Comparison of ENCODE assay signal across 21 mouse cellular contexts in genomic region chr13:69555045-69555444, GRCm38 (mm10). TPM values are rescaled to one million over a fixed set of nuclear protein-coding genes. Genes with fewer than 3 reads are reported as not detected.
DNase-seq lines count a peak whose midpoint lies in the region; ATAC-seq and TF ChIP-seq lines count a peak whose summit lies in the region.
"Had no signal": no experiment of that assay in that cellular context is flagged by ENCODE, and none has a peak within 500 bp of the region (broad histone marks: within the 10 kb centered on the region; RNA-seq: fewer than 3 reads in every experiment).

No protein-coding gene starts in this region.

- TF ChIP-seq CTCF in hindbrain, postnatal 0 days (IDR thresholded peaks at IDR 0.05; ENCODE audit: low read depth) = no peak

- no peak overlapping the region for H3K9ac ChIP-seq in hindbrain, postnatal 0 days (replicated peaks; ENCODE audit: low read length)
- no peak overlapping the region for H3K9ac ChIP-seq in hindbrain, embryonic 11.5 days (ENCODE audit: low read depth, low read length)
- H3K9ac ChIP-seq in neural tube, embryonic 15.5 days (replicated peaks) = no peak overlapping the region
- H3K9ac ChIP-seq: embryonic facial prominence, embryonic 12.5 days; forebrain, embryonic 13.5 days; forebrain, embryonic 15.5 days; forebrain, postnatal 0 days had no signal

- ATAC-seq in hindbrain, postnatal 0 days = peak; percentile 31
- no peak for ATAC-seq in hindbrain, embryonic 11.5 days (ENCODE audit: low FRiP score)
- ATAC-seq in neural tube, embryonic 15.5 days (ENCODE audit: low FRiP score) = peak; percentile 37; the same call in 1 of the 2 replicates
- ATAC-seq: forebrain, embryonic 13.5 days; forebrain, embryonic 15.5 days; forebrain, postnatal 0 days had no signal

- 34% methylated on average over 8 of the region's 8 CpGs for WGBS in hindbrain, postnatal 0 days
- 26% methylated on average over 8 of the region's 8 CpGs for WGBS in hindbrain, embryonic 11.5 days
- WGBS in neural tube, embryonic 15.5 days = 30% methylated on average over 8 of the region's 8 CpGs

- H3K27me3 ChIP-seq in hindbrain, postnatal 0 days (ENCODE audit: insufficient read depth, low read length) = no peaks in the 10 kb centered on the region
- no peaks in the 10 kb centered on the region for H3K27me3 ChIP-seq in hindbrain, embryonic 11.5 days (ENCODE audit: control insufficient read depth, insufficient read depth, low read length)
- no peaks in the 10 kb centered on the region for H3K27me3 ChIP-seq in neural tube, embryonic 15.5 days (replicated peaks)
- H3K27me3 ChIP-seq: embryonic facial prominence, embryonic 12.5 days; forebrain, embryonic 13.5 days; forebrain, embryonic 15.5 days had no signal

- H3K4me2 ChIP-seq in hindbrain, postnatal 0 days (ENCODE audit: low read depth, low read length) = no peak overlapping the region
- no peak overlapping the region for H3K4me2 ChIP-seq in hindbrain, embryonic 11.5 days (replicated peaks; ENCODE audit: low read depth, low read length)
- H3K4me2 ChIP-seq in neural tube, embryonic 15.5 days = no peak overlapping the region
- H3K4me2 ChIP-seq: embryonic facial prominence, embryonic 12.5 days; forebrain, embryonic 13.5 days; forebrain, embryonic 15.5 days had no signal

- H3K4me3 ChIP-seq in hindbrain, postnatal 0 days (ENCODE audit: low read length) = no peak overlapping the region
- no peak overlapping the region for H3K4me3 ChIP-seq in hindbrain, embryonic 11.5 days (ENCODE audit: low read depth, low read length)
- H3K4me3 ChIP-seq in neural tube, embryonic 15.5 days (replicated peaks) = no peak overlapping the region
- H3K4me3 ChIP-seq: embryonic facial prominence, embryonic 10.5 days; embryonic facial prominence, embryonic 12.5 days; forebrain, embryonic 13.5 days; forebrain, embryonic 15.5 days had no signal

- H3K27ac ChIP-seq in hindbrain, postnatal 0 days = no peak overlapping the region
- no peak overlapping the region for H3K27ac ChIP-seq in hindbrain, embryonic 11.5 days (ENCODE audit: low read depth, low read length)
- H3K27ac ChIP-seq in neural tube, embryonic 15.5 days (replicated peaks) = no peak overlapping the region
- H3K27ac ChIP-seq: embryonic facial prominence, embryonic 10.5 days; embryonic facial prominence, embryonic 12.5 days; forebrain, embryonic 13.5 days; forebrain, embryonic 15.5 days had no signal

- no peak for DNase-seq in hindbrain, postnatal 0 days (ENCODE audit: low spot score)
- DNase-seq in hindbrain, embryonic 11.5 days (ENCODE audit: low spot score) = no peak
- DNase-seq in neural tube, embryonic 10.5 days (ENCODE audit: extremely low spot score, low spot score) = no peak
- DNase-seq in R1 (ENCODE audit: low read depth, low spot score) (peak; percentile 59), ZHBTc4 (ENCODE audit: low read depth, low spot score) (peak; percentile 58)
- DNase-seq in right cerebral cortex, postnatal 14 days = no peak
- no peak for DNase-seq in thymus, postnatal 0 days (ENCODE audit: low spot score)
- DNase-seq: adrenal gland, adult 2 months; adrenal gland, postnatal 10 days; adrenal gland, postnatal 25 days; cerebellum, adult 11-12 months; cerebellum, adult 2 months; cerebellum, adult 9-10 months; cerebellum, postnatal 10 days; cerebellum, postnatal 25 days; forebrain, postnatal 0 days had no signal

- no peaks in the 10 kb centered on the region for H3K9me3 ChIP-seq in hindbrain, postnatal 0 days (ENCODE audit: low read length)
- H3K9me3 ChIP-seq in hindbrain, embryonic 11.5 days (ENCODE audit: control insufficient read depth, low read length) = no peaks in the 10 kb centered on the region
- H3K9me3 ChIP-seq in neural tube, embryonic 15.5 days (replicated peaks) = no peaks in the 10 kb centered on the region
- H3K9me3 ChIP-seq: embryonic facial prominence, embryonic 10.5 days; embryonic facial prominence, embryonic 12.5 days; forebrain, embryonic 13.5 days; forebrain, embryonic 15.5 days had no signal

- H3K4me1 ChIP-seq in hindbrain, postnatal 0 days (ENCODE audit: insufficient read depth, low read length) = peaks cover 9% of the 10 kb centered on the region
- H3K4me1 ChIP-seq in hindbrain, embryonic 11.5 days (replicated peaks; ENCODE audit: control insufficient read depth, insufficient read depth, low read length) = no peaks in the 10 kb centered on the region
- peaks cover 7% of the 10 kb centered on the region for H3K4me1 ChIP-seq in neural tube, embryonic 15.5 days
- H3K4me1 ChIP-seq: embryonic facial prominence, embryonic 10.5 days; embryonic facial prominence, embryonic 12.5 days had no signal

- H3K36me3 ChIP-seq in hindbrain, postnatal 0 days (ENCODE audit: insufficient read depth, low read length) = no peaks in the 10 kb centered on the region
- no peaks in the 10 kb centered on the region for H3K36me3 ChIP-seq in hindbrain, embryonic 11.5 days (ENCODE audit: control insufficient read depth, insufficient read depth, low read length)
- no peaks in the 10 kb centered on the region for H3K36me3 ChIP-seq in neural tube, embryonic 15.5 days
- H3K36me3 ChIP-seq: embryonic facial prominence, embryonic 10.5 days; embryonic facial prominence, embryonic 12.5 days; forebrain, embryonic 15.5 days had no signal

RNA-seq across cellular contexts. Expression of gene Tent4a, which starts 20.6 kb away (rescaled TPM):
- 22.3 and 22.6 TPM in 2 replicates for total RNA-seq in hindbrain, postnatal 0 days (2014; rRNA removed)
- 4.8 and 5.1 TPM in 2 replicates for polyA plus RNA-seq in hindbrain, postnatal 0 days (2015; fragmentation: Nextera tagmentation; extraction: Ambion mirVana)
- polyA plus RNA-seq in hindbrain, embryonic 11.5 days (2014; fragmentation: Nextera tagmentation; extraction: Ambion mirVana) = 8.4 and 8.8 TPM in 2 replicates
- 6.2 and 6.5 TPM in 2 replicates for polyA plus RNA-seq in neural tube, embryonic 15.5 days (2015; fragmentation: Nextera tagmentation; extraction: Ambion mirVana)
- polyA plus RNA-seq in thymus, postnatal 0 days (2015; fragmentation: Nextera tagmentation; extraction: Ambion mirVana) = 3.7 and 5.4 TPM in 2 replicates

RNA-seq across cellular contexts. Expression of gene Nsun2, which starts 21.5 kb away (rescaled TPM):
- 34.9 and 37.6 TPM in 2 replicates for total RNA-seq in hindbrain, postnatal 0 days (2014; rRNA removed)
- polyA plus RNA-seq in hindbrain, postnatal 0 days (2015; fragmentation: Nextera tagmentation; extraction: Ambion mirVana) = 61.5 and 62.1 TPM in 2 replicates
- 114 and 134 TPM in 2 replicates for polyA plus RNA-seq in hindbrain, embryonic 11.5 days (2014; fragmentation: Nextera tagmentation; extraction: Ambion mirVana)
- 74.6 and 92.6 TPM in 2 replicates for polyA plus RNA-seq in neural tube, embryonic 15.5 days (2015; fragmentation: Nextera tagmentation; extraction: Ambion mirVana)
- polyA plus RNA-seq in thymus, postnatal 0 days (2015; fragmentation: Nextera tagmentation; extraction: Ambion mirVana) = 126 and 131 TPM in 2 replicates

RNA-seq across cellular contexts. Expression of gene Srd5a1, which starts 56.2 kb away (rescaled TPM):
- total RNA-seq in hindbrain, postnatal 0 days (2014; rRNA removed) = 19.6 and 22.6 TPM in 2 replicates
- polyA plus RNA-seq in hindbrain, postnatal 0 days (2015; fragmentation: Nextera tagmentation; extraction: Ambion mirVana) = 32.8 and 34.7 TPM in 2 replicates
- 21.5 TPM in 2 replicates for polyA plus RNA-seq in hindbrain, embryonic 11.5 days (2014; fragmentation: Nextera tagmentation; extraction: Ambion mirVana)
- polyA plus RNA-seq in neural tube, embryonic 15.5 days (2015; fragmentation: Nextera tagmentation; extraction: Ambion mirVana) = 26.4 and 27.5 TPM in 2 replicates
- 7.6 and 8.4 TPM in 2 replicates for polyA plus RNA-seq in thymus, postnatal 0 days (2015; fragmentation: Nextera tagmentation; extraction: Ambion mirVana)

Comparison
In these comparisons a context has a peak if more than half of its experiments do, and no peak if none do; other contexts are left out.
1. DNase-seq: peak in R1 (single experiment) and ZHBTc4 (single experiment); none in hindbrain, postnatal 0 days (single experiment), hindbrain, embryonic 11.5 days (single experiment), neural tube, embryonic 10.5 days (single experiment), right cerebral cortex, postnatal 14 days (single experiment) and thymus, postnatal 0 days (single experiment).